Mouse (Mus musculus) lung, postnatal 0 days (tissue): ENCODE measurements around the gene Nthl1. TPM values are rescaled to one million over a fixed set of nuclear protein-coding genes. Genes with fewer than 3 reads are reported as not detected.

Experiments
- ATAC-seq: fragments of 200-750 bp; cut with Nextera tagmentation; 2 replicates; pipeline ENCODE4 v1.8.0; 2017; ENCODE audit warnings: moderate library complexity
- DNase-seq: peaks from one replicate; pipeline ENCODE4 v3.0.0-alpha.2; 2016; ENCODE audit warnings: low spot score
- H3K27ac ChIP-seq: fragments of 300-500 bp; sonication (generic); 2 replicates; pipeline ENCODE4 v1.5.1; 2014; ENCODE audit warnings: antibody characterized with exemption, mild to moderate bottlenecking, low read length, mixed read lengths
- H3K27me3 ChIP-seq: fragments of 300-500 bp; sonication (generic); replicated peaks from 2 replicates; pipeline ENCODE4 v1.6.1; 2014; ENCODE audit warnings: low read length, mixed read lengths; ENCODE audit not compliant: insufficient read depth
- H3K36me3 ChIP-seq: fragments of 300-500 bp; sonication (generic); 2 replicates; pipeline ENCODE4 v1.6.1; 2014; ENCODE audit warnings: low read length, mixed read lengths; ENCODE audit not compliant: insufficient read depth
- H3K4me1 ChIP-seq: fragments of 300-500 bp; sonication (generic); 2 replicates; pipeline ENCODE4 v1.6.1; 2014; ENCODE audit warnings: antibody characterized with exemption, low read depth, low read length, mixed read lengths; ENCODE audit not compliant: insufficient read depth
- H3K4me2 ChIP-seq: fragments of 300-500 bp; sonication (generic); replicated peaks from 2 replicates; pipeline ENCODE4 v1.6.1; 2014; ENCODE audit warnings: low read depth, mild to moderate bottlenecking, low read length, moderate library complexity, mixed read lengths
- H3K4me3 ChIP-seq: fragments of 300-500 bp; sonication (generic); 2 replicates; pipeline ENCODE4 v1.5.1; 2014; ENCODE audit warnings: low read depth, low read length
- H3K9ac ChIP-seq: fragments of 300-500 bp; sonication (generic); replicated peaks from 2 replicates; pipeline ENCODE4 v1.6.1; 2014; ENCODE audit warnings: low read depth, mild to moderate bottlenecking
- H3K9me3 ChIP-seq: fragments of 300-500 bp; sonication (generic); 2 replicates; pipeline ENCODE4 v1.6.1; 2016; ENCODE audit warnings: low read length, mixed read lengths
- CTCF ChIP-seq: IDR thresholded peaks from 2 replicates; pipeline ENCODE4 v1.5.1; 2016; ENCODE audit warnings: antibody characterized with exemption, mild to moderate bottlenecking
- EP300 ChIP-seq: IDR thresholded peaks from 2 replicates; pipeline ENCODE4 v1.6.1; 2016; ENCODE audit warnings: antibody characterized with exemption, mild to moderate bottlenecking, control low read depth
- WGBS: fragments of 180-500 bp; shearing (Covaris S2); extraction: QIAGEN DNeasy Blood & Tissue Kit; methylation state at CpG from one replicate; pipeline ENCODE4 v1.1.7; 2014; 5-methylcytosine and 5-hydroxymethylcytosine counted together
- polyA plus RNA-seq: library from polyadenylated mRNA; unstranded; fragments of >200 nt; fragmentation: Nextera tagmentation; extraction: Ambion mirVana; gene quantifications from 2 replicates; pipeline ENCODE4 v1.2.1, GENCODE M21; 2015

Nthl1 gene
- polyA plus RNA-seq, 1 experiment from 2014 or later, result 13.8 TPM

- no peaks in the 10 kb centered on the region for H3K27me3 ChIP-seq
- peak overlapping the region; percentile 52; the same call in 1 of the 2 replicates for H3K27ac ChIP-seq
- no peak overlapping the region for H3K4me3 ChIP-seq
- peak; percentile 18 for ATAC-seq
- no peak overlapping the region for H3K9ac ChIP-seq
- peaks cover 45% of the 10 kb centered on the region for H3K4me1 ChIP-seq
- peak; percentile 55 for DNase-seq
- TF ChIP-seq CTCF, result no peak
- peak; percentile 48 for TF ChIP-seq EP300
- H3K9me3 ChIP-seq, result no peaks in the 10 kb centered on the region
- no peak overlapping the region for H3K4me2 ChIP-seq
- WGBS, result 54% methylated on average over 4 of the region's 4 CpGs
- peaks cover 16% of the 10 kb centered on the region; the same call in 1 of the 2 replicates for H3K36me3 ChIP-seq
Measured at GRCm38 (mm10) chr17:24635024-24635423, 2.5 kb downstream of the Nthl1 start.

DNA sequence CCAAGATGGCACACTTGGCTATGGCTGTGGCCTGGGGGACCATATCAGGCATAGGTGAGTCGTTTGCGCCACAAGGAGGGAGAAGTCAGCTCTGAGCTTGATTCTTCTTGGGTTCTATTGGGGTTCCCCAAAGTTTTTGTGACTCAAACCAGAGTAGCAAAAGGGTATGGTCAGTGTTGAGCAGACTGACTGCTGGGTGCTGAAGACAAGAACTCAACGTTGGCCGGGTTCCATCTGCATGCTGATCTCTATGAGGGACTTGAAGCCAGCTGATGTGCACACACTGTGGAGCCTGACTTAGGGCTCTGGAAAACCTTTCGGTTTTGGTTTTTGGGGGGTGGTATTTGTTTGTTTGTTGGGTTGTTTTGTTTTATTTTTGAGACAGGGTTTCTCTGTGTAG is 3.2 kb downstream of the Nthl1 start:
- DNase-seq, result no peak
- Histone ChIP-seq H3K36me3 (peaks cover 18% of the 10 kb centered on the region; the same call in 1 of the 2 replicates), H3K4me2 (no peak overlapping the region), H3K27me3 (no peaks in the 10 kb centered on the region), H3K4me3 (no peak overlapping the region), H3K9ac (no peak overlapping the region), H3K4me1 (peaks cover 45% of the 10 kb centered on the region), H3K9me3 (no peaks in the 10 kb centered on the region), H3K27ac (peak overlapping the region; percentile 52; the same call in 1 of the 2 replicates)
- TF ChIP-seq EP300 (no peak; the same call in 1 of the 2 replicates), CTCF (no peak)
- 91% methylated on average over 5 of the region's 5 CpGs for WGBS
- no peak for ATAC-seq

GRCm38 (mm10) chr17:24636781-24637481 is 4.5 kb downstream of the Nthl1 start:
- no peak for TF ChIP-seq CTCF
- peak; percentile 22; the same call in 1 of the 2 replicates for TF ChIP-seq EP300
- Histone ChIP-seq H3K27me3 (no peaks in the 10 kb centered on the region), H3K27ac (peak overlapping the region; percentile 52), H3K9ac (no peak overlapping the region), H3K36me3 (peaks cover 18% of the 10 kb centered on the region; the same call in 1 of the 2 replicates), H3K4me1 (peaks cover 42% of the 10 kb centered on the region), H3K9me3 (no peaks in the 10 kb centered on the region), H3K4me2 (no peak overlapping the region), H3K4me3 (no peak overlapping the region)
- DNase-seq, result peak; percentile 75
- WGBS, result 48% methylated on average over 5 of the region's 5 CpGs
- peak; percentile 36 for ATAC-seq

DNA sequence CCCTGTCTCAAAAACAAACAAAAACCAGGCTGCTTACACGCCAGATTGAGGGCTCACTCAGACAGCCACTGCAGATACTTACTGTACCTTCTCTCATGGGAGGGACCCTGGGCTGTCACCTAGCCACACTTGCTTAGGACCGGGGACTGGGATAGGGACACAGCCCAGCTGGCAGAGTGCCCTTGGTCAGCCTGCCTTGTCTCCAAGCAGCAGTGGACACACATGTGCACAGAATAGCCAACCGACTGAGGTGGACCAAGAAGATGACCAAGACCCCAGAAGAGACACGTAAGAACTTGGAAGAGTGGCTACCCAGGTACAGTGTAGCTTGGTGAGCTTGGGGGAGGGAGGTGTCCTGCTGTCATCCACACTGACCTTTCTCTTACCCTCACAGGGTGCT is 5.7 kb downstream of the Nthl1 start:
- Histone ChIP-seq H3K4me3 (no peak overlapping the region), H3K36me3 (peaks cover 22% of the 10 kb centered on the region), H3K27ac (peak overlapping the region; percentile 85), H3K9me3 (no peaks in the 10 kb centered on the region), H3K27me3 (no peaks in the 10 kb centered on the region), H3K4me2 (no peak overlapping the region), H3K4me1 (peaks cover 38% of the 10 kb centered on the region), H3K9ac (no peak overlapping the region)
- TF ChIP-seq CTCF, result no peak
- no peak for TF ChIP-seq EP300
- no peak for ATAC-seq
- 69% methylated on average over 4 of the region's 4 CpGs for WGBS
- no peak for DNase-seq

GRCm38 (mm10) chr17:24638840-24639239 is 6.4 kb downstream of the Nthl1 start:
- H3K4me1 ChIP-seq, result peaks cover 38% of the 10 kb centered on the region
- peak; percentile 92 for DNase-seq
- no peak overlapping the region for H3K4me2 ChIP-seq
- TF ChIP-seq EP300, result peak; percentile 57; the same call in 1 of the 2 replicates
- TF ChIP-seq CTCF, result no peak
- H3K4me3 ChIP-seq, result no peak overlapping the region
- no peak overlapping the region; the same call in 1 of the 2 replicates for H3K9ac ChIP-seq
- H3K27me3 ChIP-seq, result no peaks in the 10 kb centered on the region
- 52% methylated on average over 9 of the region's 9 CpGs for WGBS
- H3K36me3 ChIP-seq, result peaks cover 22% of the 10 kb centered on the region
- H3K27ac ChIP-seq, result peak overlapping the region; percentile 85
- no peaks in the 10 kb centered on the region for H3K9me3 ChIP-seq
- ATAC-seq, result peak; percentile 80

- Histone ChIP-seq H3K9me3 (no peaks in the 10 kb centered on the region), H3K4me2 (no peak overlapping the region), H3K4me3 (no peak overlapping the region), H3K36me3 (peaks cover 22% of the 10 kb centered on the region), H3K4me1 (peaks cover 39% of the 10 kb centered on the region), H3K27me3 (no peaks in the 10 kb centered on the region), H3K9ac (no peak overlapping the region; the same call in 1 of the 2 replicates), H3K27ac (peak overlapping the region; percentile 85)
- WGBS, result 81% methylated on average over 5 of the region's 5 CpGs
- DNase-seq, result peak; percentile 27
- no peak for ATAC-seq
- TF ChIP-seq EP300 (no peak), CTCF (no peak)
Measured at GRCm38 (mm10) chr17:24639571-24639988, 7.1 kb downstream of the Nthl1 start.
